Mouse (Mus musculus) hindbrain, embryonic 11.5 days (tissue): ENCODE measurements at regions not wholly inside any gene's neighbourhood (a gene's known extent, or its start where the extent isn't known, plus 50 kb on each side); places are given as distances from the start of the nearest gene placed in this dataset.
"Not testable (repeated sequence)": the region's sequence is repeated elsewhere in the genome, so short reads cannot be mapped to it uniquely, and the experiment has no call there.

Source experiments
- ATAC-seq: fragments of 200-750 bp; cut with Nextera tagmentation; 2 replicates; pipeline ENCODE4 v1.8.0; 2017; ENCODE audit warnings: mild to moderate bottlenecking, moderate TSS enrichment, moderate library complexity; ENCODE audit not compliant: low FRiP score
- DNase-seq: peaks from one replicate; pipeline ENCODE4 v3.0.0-alpha.2; 2015; ENCODE audit warnings: low spot score
- H3K27ac ChIP-seq: fragments of 300-500 bp; sonication (generic); 2 replicates; pipeline ENCODE4 v1.5.1; 2014; ENCODE audit warnings: mild to moderate bottlenecking, low read depth, low read length
- H3K27me3 ChIP-seq: fragments of 300-500 bp; sonication (generic); 2 replicates; pipeline ENCODE4 v1.6.1; 2014; ENCODE audit warnings: mild to moderate bottlenecking, low read length, moderate library complexity, mixed read lengths; ENCODE audit not compliant: control insufficient read depth, insufficient read depth
- H3K36me3 ChIP-seq: fragments of 300-500 bp; sonication (generic); 2 replicates; pipeline ENCODE4 v1.6.1; 2014; ENCODE audit warnings: mild to moderate bottlenecking, low read length, moderate library complexity, mixed read lengths; ENCODE audit not compliant: control insufficient read depth, insufficient read depth
- H3K4me1 ChIP-seq: fragments of 300-500 bp; sonication (generic); replicated peaks from 2 replicates; pipeline ENCODE4 v1.6.1; 2014; ENCODE audit warnings: low read length, mixed read lengths; ENCODE audit not compliant: control insufficient read depth, insufficient read depth
- H3K4me2 ChIP-seq: fragments of 300-500 bp; sonication (generic); replicated peaks from 2 replicates; pipeline ENCODE4 v1.6.1; 2014; ENCODE audit warnings: mild to moderate bottlenecking, low read depth, low read length
- H3K4me3 ChIP-seq: fragments of 300-500 bp; sonication (generic); 2 replicates; pipeline ENCODE4 v1.5.1; 2014; ENCODE audit warnings: low read depth, low read length
- H3K9ac ChIP-seq: fragments of 300-500 bp; sonication (generic); 2 replicates; pipeline ENCODE4 v1.6.1; 2014; ENCODE audit warnings: low read depth, low read length
- H3K9me3 ChIP-seq: fragments of 300-500 bp; sonication (generic); 2 replicates; pipeline ENCODE4 v1.6.1; 2016; ENCODE audit warnings: low read length; ENCODE audit not compliant: control insufficient read depth
- WGBS: fragments of 180-500 bp; shearing (Covaris S2); extraction: QIAGEN DNeasy Blood & Tissue Kit; methylation state at CpG from one replicate; pipeline ENCODE4 v1.1.7; 2014; 5-methylcytosine and 5-hydroxymethylcytosine counted together

DNA sequence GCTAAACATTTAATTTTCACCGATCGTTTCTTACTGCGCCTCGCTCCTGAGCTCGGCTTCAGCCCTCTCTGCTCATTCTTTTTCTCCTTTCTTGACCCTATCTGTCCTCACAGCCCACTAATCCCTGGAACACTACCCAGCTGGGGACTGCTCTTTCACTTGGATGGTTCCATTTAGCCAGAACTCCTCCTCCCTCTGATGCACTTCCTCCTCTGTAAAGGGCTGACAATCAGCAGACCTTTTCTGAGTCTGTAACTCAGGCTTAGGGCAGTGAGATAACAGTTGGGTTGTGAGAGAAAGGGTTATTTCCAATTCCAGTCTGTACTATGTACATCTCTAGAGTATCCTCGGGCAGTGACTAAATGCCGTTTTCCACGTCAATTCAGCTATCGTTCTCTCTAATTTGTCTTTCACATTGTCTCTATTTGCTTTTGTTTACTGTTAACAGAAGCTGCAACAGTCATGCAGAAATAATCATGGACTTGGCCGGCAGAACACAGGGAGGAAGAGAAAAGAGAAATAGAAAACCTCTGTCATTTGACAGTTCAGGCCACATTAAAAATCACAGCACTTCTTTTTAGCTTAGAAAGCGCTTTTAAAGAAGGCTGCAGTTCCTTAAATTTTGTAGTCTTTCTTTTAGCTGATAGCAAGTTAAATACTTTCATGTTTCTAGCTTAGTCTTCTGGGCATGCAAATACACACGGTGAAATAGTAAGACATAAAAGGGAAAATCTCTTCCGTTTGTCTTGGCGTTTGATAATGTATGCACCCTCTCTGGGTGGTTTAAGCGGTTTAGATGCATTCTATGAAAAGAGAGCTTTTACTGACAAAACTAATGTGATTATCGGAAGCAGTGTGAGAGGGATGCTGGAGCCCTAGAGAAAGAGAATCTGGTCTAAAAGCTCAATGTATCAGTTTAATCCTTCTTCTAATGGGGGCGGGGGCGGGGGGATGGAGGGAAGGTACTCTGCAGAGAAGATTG, 94.7 kb upstream of the Fam181b start:
- Histone ChIP-seq H3K4me3 (no peak overlapping the region), H3K4me1 (no peaks in the 10 kb centered on the region), H3K9ac (no peak overlapping the region), H3K4me2 (peak overlapping the region; percentile 9; the same call in 1 of the 2 replicates), H3K9me3 (no peaks in the 10 kb centered on the region), H3K27ac (peak overlapping the region; percentile 61), H3K27me3 (no peaks in the 10 kb centered on the region), H3K36me3 (no peaks in the 10 kb centered on the region)
- WGBS = 23% methylated on average over 18 of the region's 18 CpGs
- ATAC-seq (peak; percentile 93), DNase-seq (peak; percentile 57)

DNA sequence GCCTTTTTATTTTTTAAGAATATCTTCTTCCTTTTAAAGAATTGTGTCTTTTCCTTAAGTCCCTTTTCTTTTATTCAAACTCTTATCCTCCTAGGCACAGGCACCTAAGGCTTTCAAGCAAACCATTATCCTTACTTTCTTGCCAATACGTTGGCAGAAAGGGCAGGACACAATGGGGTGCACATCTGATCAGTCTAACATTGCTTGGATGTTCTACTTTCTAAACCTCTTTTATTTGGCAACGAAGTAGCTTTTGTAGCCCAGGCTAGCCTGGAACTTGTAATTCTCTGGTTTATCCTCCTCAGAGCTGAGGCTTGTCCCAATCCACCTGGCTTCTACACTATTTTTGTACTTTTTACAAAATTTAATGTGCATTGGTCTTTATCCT, 94.0 kb upstream of the Fam181b start:
- no peak overlapping the region for H3K9ac ChIP-seq
- no peak overlapping the region for H3K4me3 ChIP-seq
- H3K4me1 ChIP-seq = no peaks in the 10 kb centered on the region
- H3K36me3 ChIP-seq = no peaks in the 10 kb centered on the region
- no peak overlapping the region for H3K27ac ChIP-seq
- ATAC-seq (no peak), DNase-seq (no peak)
- no peaks in the 10 kb centered on the region for H3K9me3 ChIP-seq
- 65% methylated on average over 2 of the region's 2 CpGs for WGBS
- H3K27me3 ChIP-seq = no peaks in the 10 kb centered on the region
- no peak overlapping the region for H3K4me2 ChIP-seq

DNA sequence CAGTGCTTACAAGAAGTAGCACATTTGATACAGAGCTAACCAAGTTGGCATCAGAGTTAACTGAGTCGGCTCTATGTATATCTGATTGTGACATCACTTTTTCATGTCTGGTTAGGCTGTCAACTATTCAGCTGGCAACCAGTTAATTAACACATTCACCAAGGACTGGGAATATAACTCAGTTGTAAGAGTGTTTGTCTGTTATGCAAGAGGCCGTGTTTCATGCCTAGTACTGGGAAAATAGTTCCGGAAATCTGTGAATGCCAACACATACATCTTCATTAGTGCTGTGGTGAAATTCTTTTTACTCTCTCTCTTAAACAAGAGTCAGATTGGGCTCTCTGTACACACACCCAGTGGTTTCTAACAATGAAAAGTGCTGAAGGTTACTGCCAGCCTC, 80.8 kb upstream of the Fam181b start:
- ATAC-seq (no peak), DNase-seq (no peak)
- no peaks in the 10 kb centered on the region for H3K4me1 ChIP-seq
- 86% methylated on average over 3 of the region's 3 CpGs for WGBS
- H3K4me2 ChIP-seq = no peak overlapping the region
- no peaks in the 10 kb centered on the region for H3K27me3 ChIP-seq
- H3K27ac ChIP-seq = no peak overlapping the region
- no peak overlapping the region for H3K4me3 ChIP-seq
- no peak overlapping the region for H3K9ac ChIP-seq
- H3K9me3 ChIP-seq = no peaks in the 10 kb centered on the region
- H3K36me3 ChIP-seq = no peaks in the 10 kb centered on the region

GRCm38 (mm10) chr7:93006694-93007231, 72.9 kb upstream of the Fam181b start:
- H3K27me3 ChIP-seq, DNase-seq, H3K36me3 ChIP-seq, H3K9me3 ChIP-seq, H3K4me1 ChIP-seq, H3K4me2 ChIP-seq, H3K4me3 ChIP-seq, H3K27ac ChIP-seq, H3K9ac ChIP-seq: not testable (repeated sequence)
- WGBS = 28% methylated on average over 5 of the region's 5 CpGs
- ATAC-seq = peak; percentile 43; the same call in 1 of the 2 replicates

DNA sequence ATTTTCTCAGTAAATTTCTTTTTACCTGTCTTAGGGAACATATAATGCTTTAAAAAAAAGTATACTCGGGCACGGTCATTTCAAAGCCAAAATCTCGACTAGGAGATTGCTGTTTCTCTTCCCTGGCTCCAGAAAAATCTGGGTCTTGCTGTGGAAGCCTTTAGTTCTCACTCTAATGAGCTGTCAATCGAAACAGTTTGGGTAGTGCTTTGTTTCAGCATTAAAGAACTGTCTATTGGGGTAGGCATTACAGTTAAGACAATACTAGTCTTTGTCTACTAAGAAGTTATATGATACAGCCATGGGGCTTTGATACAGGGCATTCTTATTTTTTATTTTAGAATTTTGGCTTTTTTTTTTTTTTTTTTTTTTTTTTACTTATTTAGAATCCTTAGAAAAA, 71.9 kb upstream of the Fam181b start:
- WGBS = 49% methylated on average over 4 of the region's 4 CpGs

GRCm38 (mm10) chr7:93019390-93019789, 60.3 kb upstream of the Fam181b start:
- H3K9me3 ChIP-seq = no peaks in the 10 kb centered on the region
- ATAC-seq (0 out of 2 replicates have a peak, but pooled peaks have one; percentile 40), DNase-seq (no peak)
- no peak overlapping the region for H3K27ac ChIP-seq
- no peaks in the 10 kb centered on the region for H3K4me1 ChIP-seq
- H3K27me3 ChIP-seq = no peaks in the 10 kb centered on the region
- no peak overlapping the region for H3K9ac ChIP-seq
- no peaks in the 10 kb centered on the region for H3K36me3 ChIP-seq
- no peak overlapping the region for H3K4me2 ChIP-seq
- WGBS = 100% methylated on average over 1 of the region's 1 CpGs
- H3K4me3 ChIP-seq = no peak overlapping the region

More for the DNA sequence above, 71.9 kb upstream of the Fam181b start:
- Histone ChIP-seq H3K27me3 (no peaks in the 10 kb centered on the region), H3K9me3 (no peaks in the 10 kb centered on the region), H3K36me3 (no peaks in the 10 kb centered on the region), H3K4me3 (no peak overlapping the region), H3K4me2 (no peak overlapping the region), H3K27ac (no peak overlapping the region), H3K9ac (no peak overlapping the region), H3K4me1 (no peaks in the 10 kb centered on the region)
- DNase-seq (no peak), ATAC-seq (no peak)

DNA sequence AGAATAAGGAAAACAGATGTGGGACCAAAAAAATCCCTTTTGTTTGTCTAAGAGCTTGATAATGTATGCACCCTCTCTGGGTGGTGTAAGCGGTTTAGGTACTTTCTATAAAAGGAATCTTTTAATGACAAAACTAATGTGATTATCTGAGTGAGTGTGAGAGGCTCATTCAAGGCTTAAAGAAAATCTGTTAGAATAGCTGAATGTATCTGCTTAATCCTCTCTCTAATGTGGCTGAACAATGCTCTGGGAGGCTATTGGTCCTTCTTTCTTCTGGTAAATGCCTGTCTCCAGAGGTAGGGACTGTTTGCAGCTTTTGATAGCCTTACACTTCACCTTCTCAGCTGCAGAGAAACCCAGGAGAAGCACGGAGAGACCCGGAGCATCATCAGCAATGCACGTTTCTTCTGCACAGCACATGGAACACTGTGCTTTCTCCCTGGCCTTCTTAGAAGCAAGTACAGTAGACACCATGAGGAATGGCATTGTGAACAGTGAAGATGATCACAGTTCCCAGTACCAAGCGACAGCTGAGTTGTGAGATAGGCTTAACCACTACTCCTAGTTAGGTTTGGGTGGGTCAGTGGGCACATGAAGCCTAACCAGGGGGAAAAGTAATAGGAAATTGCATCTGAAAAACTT, 56.1 kb upstream of the Fam181b start:
- H3K9ac ChIP-seq = no peak overlapping the region
- DNase-seq (no peak), ATAC-seq (no peak)
- H3K27me3 ChIP-seq = no peaks in the 10 kb centered on the region
- 71% methylated on average over 5 of the region's 5 CpGs for WGBS
- H3K36me3 ChIP-seq = no peaks in the 10 kb centered on the region
- H3K27ac ChIP-seq = no peak overlapping the region
- H3K4me1 ChIP-seq = no peaks in the 10 kb centered on the region
- no peak overlapping the region for H3K4me2 ChIP-seq
- H3K4me3 ChIP-seq = no peak overlapping the region
- H3K9me3 ChIP-seq = no peaks in the 10 kb centered on the region

DNA sequence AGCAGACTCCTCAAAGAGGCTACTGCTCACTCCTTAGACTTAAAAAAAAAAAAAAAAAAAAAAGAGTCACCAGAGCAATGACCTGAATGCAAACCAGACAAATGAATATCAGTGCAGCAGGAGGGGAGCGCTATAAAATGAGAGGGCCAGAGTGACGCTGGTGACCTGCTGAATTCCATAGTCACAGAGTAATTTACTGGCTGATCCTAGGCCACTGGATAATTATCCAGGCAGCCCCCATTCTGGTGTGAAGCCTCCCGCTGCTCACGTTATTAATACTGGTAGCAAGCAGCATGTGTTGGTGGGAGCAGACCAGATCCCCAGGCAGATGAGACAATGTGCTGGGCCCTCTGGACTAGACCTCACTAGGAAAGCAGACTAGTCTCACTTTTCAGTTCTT, 53.4 kb upstream of the Fam181b start:
- Histone ChIP-seq H3K27ac (no peak overlapping the region), H3K4me1 (no peaks in the 10 kb centered on the region), H3K9me3 (no peaks in the 10 kb centered on the region), H3K4me2 (no peak overlapping the region), H3K27me3 (no peaks in the 10 kb centered on the region), H3K4me3 (no peak overlapping the region), H3K36me3 (no peaks in the 10 kb centered on the region), H3K9ac (no peak overlapping the region)
- no peak for ATAC-seq
- 42% methylated on average over 4 of the region's 4 CpGs for WGBS
- DNase-seq = no peak
